Mouse (Mus musculus) neural tube, embryonic 13.5 days (tissue): Measurements from ENCODE around the gene Wdr72. TPM values are rescaled to one million over a fixed set of nuclear protein-coding genes. Genes with fewer than 3 reads are reported as not detected.

ENCODE experiments used
- ATAC-seq: fragments of 200-750 bp; cut with Nextera tagmentation; 2 replicates; pipeline ENCODE4 v1.8.0; 2017; ENCODE audit warnings: low read depth, mild to moderate bottlenecking, moderate TSS enrichment, moderate library complexity
- H3K27ac ChIP-seq: fragments of 300-500 bp; sonication (generic); replicated peaks from 2 replicates; pipeline ENCODE4 v1.5.1; 2015; ENCODE audit warnings: moderate library complexity, mild to moderate bottlenecking, inconsistent platforms
- H3K27me3 ChIP-seq: fragments of 300-500 bp; sonication (generic); 2 replicates; pipeline ENCODE4 v1.6.1; 2015; ENCODE audit warnings: mild to moderate bottlenecking, inconsistent platforms
- H3K36me3 ChIP-seq: fragments of 300-500 bp; sonication (generic); 2 replicates; pipeline ENCODE4 v1.6.1; 2015; ENCODE audit warnings: mild to moderate bottlenecking, inconsistent platforms
- H3K4me1 ChIP-seq: fragments of 300-500 bp; sonication (generic); replicated peaks from 2 replicates; pipeline ENCODE4 v1.6.1; 2015; ENCODE audit warnings: inconsistent platforms
- H3K4me2 ChIP-seq: fragments of 300-500 bp; sonication (generic); 2 replicates; pipeline ENCODE4 v1.6.1; 2015; ENCODE audit warnings: inconsistent platforms, mild to moderate bottlenecking, moderate library complexity
- H3K4me3 ChIP-seq: fragments of 300-500 bp; sonication (generic); 2 replicates; pipeline ENCODE4 v1.5.1; 2015; ENCODE audit warnings: mild to moderate bottlenecking, inconsistent platforms
- H3K9ac ChIP-seq: fragments of 300-500 bp; sonication (generic); 2 replicates; pipeline ENCODE4 v1.6.1; 2015; ENCODE audit warnings: moderate library complexity, mild to moderate bottlenecking, inconsistent platforms
- H3K9me3 ChIP-seq: fragments of 300-500 bp; sonication (generic); 2 replicates; pipeline ENCODE4 v1.6.1; 2016; ENCODE audit warnings: inconsistent platforms
- WGBS: fragments of 180-500 bp; shearing (Covaris S2); methylation state at CpG from one replicate; pipeline ENCODE4 v1.1.7; 2015; 5-methylcytosine and 5-hydroxymethylcytosine counted together
- polyA plus RNA-seq: library from polyadenylated mRNA; unstranded; fragments of >200 nt; fragmentation: Nextera tagmentation; extraction: Ambion mirVana; gene quantifications from 2 replicates; pipeline ENCODE4 v1.2.1, GENCODE M21; 2015

Gene Wdr72
- polyA plus RNA-seq, 1 experiment from 2014 or later, result 0.57 TPM

- Histone ChIP-seq H3K36me3 (no peaks in the 10 kb centered on the region), H3K9me3 (no peaks in the 10 kb centered on the region), H3K27me3 (peaks cover 57% of the 10 kb centered on the region), H3K4me3 (no peak overlapping the region), H3K9ac (no peak overlapping the region), H3K4me1 (no peaks in the 10 kb centered on the region), H3K27ac (no peak overlapping the region), H3K4me2 (no peak overlapping the region)
- WGBS, result 50% methylated on average over 2 of the region's 2 CpGs
- ATAC-seq, result no peak
Measured at GRCm38 (mm10) chr9:74142705-74143104, 32.5 kb downstream of the Wdr72 start.

GRCm38 (mm10) chr9:74145203-74145602 lies 35.0 kb downstream of the Wdr72 start:
- WGBS, result 98% methylated on average over 4 of the region's 4 CpGs
- Histone ChIP-seq H3K36me3 (no peaks in the 10 kb centered on the region), H3K9me3 (no peaks in the 10 kb centered on the region), H3K4me1 (peaks cover 11% of the 10 kb centered on the region), H3K4me3 (no peak overlapping the region), H3K27me3 (peaks cover 50% of the 10 kb centered on the region), H3K4me2 (no peak overlapping the region), H3K9ac (no peak overlapping the region), H3K27ac (no peak overlapping the region)
- ATAC-seq, result no peak

- H3K4me2 ChIP-seq, result no peak overlapping the region
- no peak overlapping the region for H3K27ac ChIP-seq
- no peak overlapping the region for H3K4me3 ChIP-seq
- no peak overlapping the region for H3K9ac ChIP-seq
- no peak for ATAC-seq
- H3K9me3 ChIP-seq, result no peaks in the 10 kb centered on the region
- H3K36me3 ChIP-seq, result no peaks in the 10 kb centered on the region
- peaks cover 11% of the 10 kb centered on the region for H3K4me1 ChIP-seq
- WGBS, result 20% methylated on average over 8 of the region's 8 CpGs
- H3K27me3 ChIP-seq, result peaks cover 49% of the 10 kb centered on the region
Measured at GRCm38 (mm10) chr9:74148306-74148705, 38.1 kb downstream of the Wdr72 start.

- H3K36me3 ChIP-seq, result no peaks in the 10 kb centered on the region
- H3K27me3 ChIP-seq, result peaks cover 30% of the 10 kb centered on the region
- H3K4me3 ChIP-seq, result no peak overlapping the region
- 63% methylated on average over 11 of the region's 11 CpGs for WGBS
- no peak overlapping the region for H3K9ac ChIP-seq
- H3K4me1 ChIP-seq, result no peaks in the 10 kb centered on the region
- H3K9me3 ChIP-seq, result no peaks in the 10 kb centered on the region
- H3K4me2 ChIP-seq, result no peak overlapping the region
- ATAC-seq, result no peak
- no peak overlapping the region for H3K27ac ChIP-seq
Measured at GRCm38 (mm10) chr9:74160361-74160933, 50.3 kb downstream of the Wdr72 start.

GRCm38 (mm10) chr9:74165697-74166096 lies 55.5 kb downstream of the Wdr72 start:
- 86% methylated on average over 2 of the region's 2 CpGs for WGBS
- Histone ChIP-seq H3K9ac (no peak overlapping the region), H3K27ac (no peak overlapping the region)

GRCm38 (mm10) chr9:74169904-74170303 lies 59.7 kb downstream of the Wdr72 start:
- Histone ChIP-seq H3K4me2 (no peak overlapping the region), H3K9me3 (no peaks in the 10 kb centered on the region), H3K36me3 (no peaks in the 10 kb centered on the region), H3K27me3 (peaks cover 46% of the 10 kb centered on the region), H3K4me3 (no peak overlapping the region), H3K27ac (no peak overlapping the region), H3K9ac (no peak overlapping the region), H3K4me1 (no peaks in the 10 kb centered on the region)
- 72% methylated on average over 6 of the region's 6 CpGs for WGBS
- no peak for ATAC-seq

More at GRCm38 (mm10) chr9:74165697-74166096, 55.5 kb downstream of the Wdr72 start:
- Histone ChIP-seq H3K27me3 (peaks cover 43% of the 10 kb centered on the region), H3K36me3 (no peaks in the 10 kb centered on the region), H3K4me3 (no peak overlapping the region), H3K4me2 (no peak overlapping the region), H3K4me1 (no peaks in the 10 kb centered on the region), H3K9me3 (no peaks in the 10 kb centered on the region)
- ATAC-seq, result no peak

GRCm38 (mm10) chr9:74186748-74187400 lies 76.7 kb downstream of the Wdr72 start:
- Histone ChIP-seq H3K9ac (0 out of 2 replicates have a peak overlapping the region, but pooled peaks have one; percentile 22), H3K9me3 (no peaks in the 10 kb centered on the region), H3K36me3 (no peaks in the 10 kb centered on the region), H3K4me2 (peak overlapping the region; percentile 43), H3K27me3 (peaks cover 78% of the 10 kb centered on the region), H3K4me3 (no peak overlapping the region), H3K27ac (no peak overlapping the region), H3K4me1 (peaks cover 14% of the 10 kb centered on the region)
- ATAC-seq, result peak; percentile 86
- 8% methylated on average over 16 of the region's 16 CpGs for WGBS

- Histone ChIP-seq H3K27ac (no peak overlapping the region), H3K9ac (no peak overlapping the region), H3K27me3 (peaks cover 78% of the 10 kb centered on the region), H3K4me1 (peaks cover 14% of the 10 kb centered on the region), H3K4me3 (no peak overlapping the region), H3K36me3 (no peaks in the 10 kb centered on the region), H3K4me2 (peak overlapping the region; percentile 43), H3K9me3 (no peaks in the 10 kb centered on the region)
- no peak for ATAC-seq
- whole genome bisulfite sequencing, result 32% methylated on average over 8 of the region's 8 CpGs
Measured at GRCm38 (mm10) chr9:74187401-74188029, 77.4 kb downstream of the Wdr72 start.

GRCm38 (mm10) chr9:74194898-74195297 lies 84.7 kb downstream of the Wdr72 start:
- no peaks in the 10 kb centered on the region for H3K9me3 ChIP-seq
- WGBS, result 92% methylated on average over 2 of the region's 2 CpGs

GRCm38 (mm10) chr9:74228272-74228671 lies 118.1 kb downstream of the Wdr72 start:
- Histone ChIP-seq H3K9me3 (no peaks in the 10 kb centered on the region), H3K4me2 (no peak overlapping the region), H3K27ac (no peak overlapping the region), H3K4me1 (peaks cover 3% of the 10 kb centered on the region; the same call in 1 of the 2 replicates), H3K4me3 (no peak overlapping the region), H3K9ac (no peak overlapping the region), H3K36me3 (no peaks in the 10 kb centered on the region), H3K27me3 (no peaks in the 10 kb centered on the region)
- WGBS, result 81% methylated on average over 6 of the region's 6 CpGs
- no peak for ATAC-seq

More at GRCm38 (mm10) chr9:74194898-74195297, 84.7 kb downstream of the Wdr72 start:
- no peak overlapping the region for H3K9ac ChIP-seq
- no peaks in the 10 kb centered on the region for H3K4me1 ChIP-seq
- no peaks in the 10 kb centered on the region for H3K36me3 ChIP-seq
- H3K27ac ChIP-seq, result no peak overlapping the region
- H3K4me2 ChIP-seq, result no peak overlapping the region
- peaks cover 82% of the 10 kb centered on the region for H3K27me3 ChIP-seq
- no peak overlapping the region for H3K4me3 ChIP-seq
- no peak for ATAC-seq

GRCm38 (mm10) chr9:74241292-74241691 lies 131.1 kb downstream of the Wdr72 start:
- no peak overlapping the region for H3K4me3 ChIP-seq
- WGBS, result 80% methylated on average over 5 of the region's 5 CpGs
- no peak overlapping the region for H3K4me2 ChIP-seq
- H3K27ac ChIP-seq, result no peak overlapping the region
- no peak for ATAC-seq
- no peaks in the 10 kb centered on the region for H3K27me3 ChIP-seq
- no peaks in the 10 kb centered on the region for H3K4me1 ChIP-seq
- H3K9ac ChIP-seq, result no peak overlapping the region
- H3K36me3 ChIP-seq, result no peaks in the 10 kb centered on the region
- no peaks in the 10 kb centered on the region for H3K9me3 ChIP-seq

- Histone ChIP-seq H3K36me3 (no peaks in the 10 kb centered on the region), H3K9me3 (no peaks in the 10 kb centered on the region), H3K27me3 (no peaks in the 10 kb centered on the region), H3K27ac (no peak overlapping the region), H3K9ac (no peak overlapping the region), H3K4me1 (peaks cover 8% of the 10 kb centered on the region; the same call in 1 of the 2 replicates), H3K4me3 (no peak overlapping the region), H3K4me2 (no peak overlapping the region)
- WGBS, result 68% methylated on average over 4 of the region's 4 CpGs
- ATAC-seq, result no peak
Measured at GRCm38 (mm10) chr9:74248084-74248483, 137.9 kb downstream of the Wdr72 start.
